Mouse (Mus musculus) liver, postnatal 0 days (tissue): ENCODE measurements around the gene Zbtb8os. TPM values are rescaled to one million over a fixed set of nuclear protein-coding genes. Genes with fewer than 3 reads are reported as not detected.

Experiments used
- ATAC-seq: fragments of 200-750 bp; cut with Nextera tagmentation; 2 replicates; pipeline ENCODE4 v1.8.0; 2017; ENCODE audit warnings: mild to moderate bottlenecking, moderate library complexity
- DNase-seq: peaks from one replicate; pipeline ENCODE4 v3.0.0-alpha.2; 2016
- H3K27ac ChIP-seq: fragments of 300-500 bp; sonication (generic); 2 replicates; pipeline ENCODE4 v1.5.1; 2014; ENCODE audit warnings: antibody characterized with exemption, moderate library complexity, mild to moderate bottlenecking, low read depth
- H3K27me3 ChIP-seq: fragments of 300-500 bp; sonication (generic); 2 replicates; pipeline ENCODE4 v1.6.1; 2014; ENCODE audit warnings: low read length, control low read depth, mixed read lengths; ENCODE audit not compliant: insufficient read depth
- H3K36me3 ChIP-seq: fragments of 300-500 bp; sonication (generic); replicated peaks from 2 replicates; pipeline ENCODE4 v1.6.1; 2014; ENCODE audit warnings: mild to moderate bottlenecking, control low read depth, low read length, moderate library complexity, mixed read lengths; ENCODE audit not compliant: insufficient read depth
- H3K4me1 ChIP-seq: fragments of 300-500 bp; sonication (generic); 2 replicates; pipeline ENCODE4 v1.6.1; 2014; ENCODE audit warnings: antibody characterized with exemption, mild to moderate bottlenecking, control low read depth; ENCODE audit not compliant: insufficient read depth
- H3K4me2 ChIP-seq: fragments of 300-500 bp; sonication (generic); 2 replicates; pipeline ENCODE4 v1.6.1; 2014; ENCODE audit warnings: low read depth, mild to moderate bottlenecking, low read length, moderate library complexity, mixed read lengths
- H3K4me3 ChIP-seq: fragments of 300-500 bp; sonication (generic); 2 replicates; pipeline ENCODE4 v1.5.1; 2014; ENCODE audit warnings: low read depth, low read length
- H3K9ac ChIP-seq: fragments of 300-500 bp; sonication (generic); replicated peaks from 2 replicates; pipeline ENCODE4 v1.6.1; 2014; ENCODE audit warnings: mild to moderate bottlenecking, moderate library complexity
- H3K9me3 ChIP-seq: fragments of 300-500 bp; sonication (generic); 2 replicates; pipeline ENCODE4 v1.6.1; 2016; ENCODE audit warnings: mild to moderate bottlenecking, control low read depth, low read length, mixed read lengths
- CTCF ChIP-seq: sonication (generic); IDR thresholded peaks from 2 replicates; pipeline ENCODE4 v1.5.1; 2016; ENCODE audit warnings: antibody characterized with exemption, low read depth
- EP300 ChIP-seq: IDR thresholded peaks from 2 replicates; pipeline ENCODE4 v1.6.1; 2016; ENCODE audit warnings: antibody characterized with exemption, low read depth, mild to moderate bottlenecking
- WGBS: fragments of 180-500 bp; shearing (Covaris S2); extraction: QIAGEN DNeasy Blood & Tissue Kit; methylation state at CpG from one replicate; pipeline ENCODE4 v1.1.7; 2014; ENCODE audit not compliant: insufficient replicate concordance; 5-methylcytosine and 5-hydroxymethylcytosine counted together
- polyA plus RNA-seq: library from polyadenylated mRNA; unstranded; fragments of >200 nt; fragmentation: Nextera tagmentation; extraction: Ambion mirVana; gene quantifications from 2 replicates; pipeline ENCODE4 v1.2.1, GENCODE M21; 2015

The Zbtb8os gene
- polyA plus RNA-seq, 1 experiment from 2014 or later: 32.2 TPM

DNA sequence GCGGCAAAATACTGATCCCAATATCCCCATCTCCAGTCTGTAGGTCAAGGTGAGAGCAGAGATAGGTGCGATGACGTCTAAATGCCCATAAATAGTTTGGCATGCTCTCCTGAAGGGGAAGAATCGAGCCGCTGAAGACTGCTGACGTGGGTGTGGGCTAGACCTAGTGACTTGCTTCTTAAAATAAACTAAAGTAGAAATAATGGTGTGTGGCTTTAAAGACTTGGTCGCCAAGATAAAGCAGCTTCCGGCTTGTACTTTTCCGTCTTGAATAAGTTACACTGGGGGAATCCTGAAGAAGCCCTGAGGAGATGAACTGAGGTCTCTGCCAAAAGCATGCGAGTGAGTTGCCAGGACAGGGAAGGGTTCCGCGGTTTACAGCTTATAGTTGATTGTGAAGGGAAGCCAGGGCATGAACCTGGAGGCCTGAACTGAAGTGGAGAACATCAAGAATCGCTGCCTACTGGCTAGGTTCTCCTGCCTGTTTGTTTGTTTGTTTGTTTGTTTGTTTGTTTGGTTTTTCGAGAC is 54.8 kb downstream of the Zbtb8os start:
- H3K4me3 ChIP-seq: no peak overlapping the region
- no peak overlapping the region for H3K9ac ChIP-seq
- H3K4me1 ChIP-seq: peaks cover 10% of the 10 kb centered on the region
- no peak overlapping the region for H3K27ac ChIP-seq
- H3K4me2 ChIP-seq: no peak overlapping the region
- H3K36me3 ChIP-seq: no peaks in the 10 kb centered on the region
- DNase-seq (no peak), ATAC-seq (no peak)
- no peak for TF ChIP-seq EP300
- TF ChIP-seq CTCF: no peak
- WGBS: 68% methylated on average over 14 of the region's 14 CpGs
- H3K27me3 ChIP-seq: no peaks in the 10 kb centered on the region
- H3K9me3 ChIP-seq: no peaks in the 10 kb centered on the region

DNA sequence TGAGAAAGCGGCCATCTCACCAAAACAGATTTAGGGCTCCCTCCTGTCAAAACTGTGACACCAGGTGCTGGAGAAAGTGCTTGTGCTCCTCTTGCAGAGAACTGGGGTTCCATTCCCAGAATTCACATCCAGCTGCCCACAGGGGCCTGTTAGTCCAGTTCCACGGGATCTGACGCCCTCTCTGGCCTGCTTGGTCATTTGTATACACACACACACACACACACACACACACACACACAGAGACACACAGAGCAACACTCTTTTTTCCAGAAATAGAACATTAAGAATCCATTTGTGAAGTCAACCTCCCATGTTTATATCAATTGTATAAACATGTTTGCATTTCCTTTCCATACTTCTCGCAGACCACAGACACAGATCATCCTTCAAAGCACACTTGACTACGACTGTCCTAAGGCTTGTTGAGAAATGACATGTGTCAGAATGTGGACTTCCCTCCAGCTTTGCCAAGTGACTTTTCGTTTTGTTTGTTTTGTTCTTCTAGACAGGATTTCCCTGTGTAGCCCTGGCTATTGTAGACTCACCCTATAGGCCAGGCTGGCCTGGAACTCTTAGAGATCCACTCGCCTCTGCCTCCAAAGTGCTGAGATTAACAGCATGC is 55.6 kb downstream of the Zbtb8os start:
- H3K4me2 ChIP-seq: no peak overlapping the region
- TF ChIP-seq EP300 (no peak), CTCF (no peak)
- peaks cover 5% of the 10 kb centered on the region; the same call in 1 of the 2 replicates for H3K4me1 ChIP-seq
- no peak overlapping the region for H3K9ac ChIP-seq
- no peaks in the 10 kb centered on the region for H3K36me3 ChIP-seq
- no peak overlapping the region for H3K27ac ChIP-seq
- DNase-seq (no peak), ATAC-seq (no peak)
- 67% methylated on average over 7 of the region's 7 CpGs for WGBS
- H3K4me3 ChIP-seq: no peak overlapping the region
- H3K9me3 ChIP-seq: no peaks in the 10 kb centered on the region
- no peaks in the 10 kb centered on the region for H3K27me3 ChIP-seq

DNA sequence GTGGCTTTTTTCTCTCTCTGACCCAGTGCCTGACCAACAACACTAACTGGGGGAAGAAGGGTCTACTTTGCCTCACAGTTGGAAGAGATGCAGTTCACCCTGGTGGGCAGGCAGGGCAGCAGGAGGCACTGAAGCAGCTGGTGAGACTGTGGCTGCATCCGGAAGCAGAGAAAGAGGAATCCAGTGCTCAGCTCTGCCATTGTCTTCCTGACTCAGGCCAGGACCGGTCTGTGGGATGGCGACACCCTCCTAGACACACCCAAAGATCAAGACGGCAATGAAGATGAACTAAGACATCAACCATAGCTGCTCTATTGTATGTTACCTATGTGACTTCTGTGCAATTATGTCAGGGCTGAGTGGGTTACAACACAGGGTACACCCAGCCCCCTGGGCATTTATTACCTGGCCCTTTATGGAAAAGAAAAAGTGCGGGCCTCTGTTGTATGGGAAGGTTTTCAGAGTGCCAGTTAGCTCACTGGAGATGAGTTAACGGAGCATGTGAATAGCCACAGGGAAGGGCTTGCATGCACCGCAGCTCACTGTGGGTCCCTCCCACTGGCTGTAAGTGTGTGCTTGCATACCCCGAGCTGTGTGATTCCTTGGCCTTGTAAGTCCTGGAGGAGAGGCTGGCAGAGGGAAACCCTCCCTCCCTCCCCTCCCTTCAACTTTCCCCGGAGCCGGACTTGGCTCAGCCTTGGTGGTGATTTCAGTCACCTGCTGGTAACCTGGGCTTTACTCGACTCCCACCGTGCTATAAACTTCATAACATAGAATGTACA is 58.8 kb downstream of the Zbtb8os start:
- H3K27ac ChIP-seq: no peak overlapping the region
- DNase-seq: no peak
- 56% methylated on average over 11 of the region's 12 CpGs for WGBS
- H3K9ac ChIP-seq: no peak overlapping the region
- no peaks in the 10 kb centered on the region for H3K4me1 ChIP-seq
- no peaks in the 10 kb centered on the region for H3K9me3 ChIP-seq
- no peak overlapping the region for H3K4me3 ChIP-seq
- ATAC-seq: no peak
- no peaks in the 10 kb centered on the region for H3K27me3 ChIP-seq
- H3K4me2 ChIP-seq: no peak overlapping the region
- no peaks in the 10 kb centered on the region for H3K36me3 ChIP-seq
- TF ChIP-seq CTCF (no peak), EP300 (no peak)

DNA sequence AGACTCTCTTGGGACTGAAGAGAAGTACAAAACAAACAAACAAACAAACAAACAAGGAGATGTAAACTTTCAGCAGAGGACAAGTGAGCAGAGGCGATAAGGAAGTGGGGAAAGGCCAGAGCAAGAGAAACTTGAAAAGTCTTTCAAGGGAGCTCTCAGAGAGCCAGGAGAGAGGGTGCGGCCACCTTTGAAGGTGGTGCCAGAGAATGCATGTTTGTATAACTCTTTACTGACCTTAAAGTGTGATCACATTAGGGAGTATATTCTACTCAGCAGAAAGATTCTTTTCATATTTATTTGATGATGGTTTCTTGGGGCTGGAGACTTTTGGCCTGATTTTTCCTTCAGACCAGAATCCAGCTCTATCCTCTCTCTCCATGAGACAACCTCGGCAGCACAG is 61.5 kb downstream of the Zbtb8os start:
- no peak for ATAC-seq

DNA sequence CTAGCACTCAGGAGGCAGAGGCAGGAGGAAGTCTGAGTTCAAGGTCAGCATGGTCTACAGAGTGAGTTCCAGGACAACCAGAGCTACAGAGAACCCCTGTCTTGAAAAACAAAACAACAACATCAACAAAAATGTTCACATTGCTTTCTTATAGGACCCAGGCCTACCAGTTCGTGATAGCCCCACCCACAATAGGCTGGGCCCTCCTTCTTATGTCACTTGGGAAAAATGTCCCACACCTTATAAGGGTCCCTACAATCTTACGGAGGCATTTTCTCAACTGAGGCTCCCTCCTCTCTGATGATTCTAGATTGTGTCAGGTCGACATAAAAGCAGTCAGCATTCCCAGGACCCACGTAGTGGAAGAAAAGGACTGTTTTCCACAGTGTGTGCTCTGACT is 64.3 kb downstream of the Zbtb8os start:
- Histone ChIP-seq H3K4me2 (no peak overlapping the region), H3K4me3 (no peak overlapping the region), H3K9me3 (no peaks in the 10 kb centered on the region), H3K27ac (no peak overlapping the region), H3K9ac (no peak overlapping the region), H3K27me3 (no peaks in the 10 kb centered on the region), H3K4me1 (no peaks in the 10 kb centered on the region), H3K36me3 (no peaks in the 10 kb centered on the region)
- 79% methylated on average over 4 of the region's 4 CpGs for WGBS
- ATAC-seq (no peak), DNase-seq (no peak)
- TF ChIP-seq EP300: no peak
- TF ChIP-seq CTCF: no peak

More for the DNA sequence above, 61.5 kb downstream of the Zbtb8os start:
- H3K9ac ChIP-seq: no peak overlapping the region
- WGBS: 82% methylated on average over 3 of the region's 3 CpGs
- TF ChIP-seq EP300: no peak
- TF ChIP-seq CTCF: no peak
- no peak overlapping the region for H3K4me2 ChIP-seq
- no peaks in the 10 kb centered on the region for H3K4me1 ChIP-seq
- H3K27me3 ChIP-seq: no peaks in the 10 kb centered on the region
- H3K36me3 ChIP-seq: no peaks in the 10 kb centered on the region
- H3K4me3 ChIP-seq: no peak overlapping the region
- H3K9me3 ChIP-seq: no peaks in the 10 kb centered on the region
- no peak overlapping the region for H3K27ac ChIP-seq
- no peak for DNase-seq

Other genes starting within 250 kb of the Zbtb8os start
- gene Tmem54, start 230.1 kb upstream of the Zbtb8os start, polyA plus RNA-seq: 0.26 TPM in 1 of 2 replicates, not detected in the other
- 0.18 and 0.40 TPM in 2 replicates for gene Hpca, start 213.7 kb upstream of the Zbtb8os start, polyA plus RNA-seq
- gene Fndc5, start 198.7 kb upstream of the Zbtb8os start, polyA plus RNA-seq: 0.32 and 0.52 TPM in 2 replicates
- gene S100pbp, start 146.0 kb upstream of the Zbtb8os start, polyA plus RNA-seq: 3.5 and 3.6 TPM in 2 replicates
- 23.0 and 25.7 TPM in 2 replicates for gene Yars, start 145.9 kb upstream of the Zbtb8os start, polyA plus RNA-seq
- 1.4 and 1.8 TPM in 2 replicates for gene C77080, start 74.3 kb upstream of the Zbtb8os start, polyA plus RNA-seq
- 0.15 TPM in 1 of 2 replicates, not detected in the other for gene Sync, start 48.1 kb upstream of the Zbtb8os start, polyA plus RNA-seq
- gene Rbbp4, start 325 bp upstream of the Zbtb8os start, polyA plus RNA-seq: 163 and 167 TPM in 2 replicates
- 1.9 and 2.3 TPM in 2 replicates for gene Zbtb8a, start 42.4 kb downstream of the Zbtb8os start, polyA plus RNA-seq
- gene Zbtb8b, start 105.2 kb downstream of the Zbtb8os start, polyA plus RNA-seq: 0.40 and 0.55 TPM in 2 replicates
- gene Bsdc1, start 125.9 kb downstream of the Zbtb8os start, polyA plus RNA-seq: 37.4 and 40.7 TPM in 2 replicates
- 0.11 and 0.14 TPM in 2 replicates for gene Tssk3, start 155.3 kb downstream of the Zbtb8os start, polyA plus RNA-seq
- 0.41 and 0.88 TPM in 2 replicates for gene Fam229a, start 155.5 kb downstream of the Zbtb8os start, polyA plus RNA-seq
- 42.7 and 46.9 TPM in 2 replicates for gene Marcksl1, start 177.9 kb downstream of the Zbtb8os start, polyA plus RNA-seq
- 54.9 and 59.0 TPM in 2 replicates for gene Hdac1, start 207.0 kb downstream of the Zbtb8os start, polyA plus RNA-seq
- 3.3 and 3.4 TPM in 2 replicates for gene Lck, start 237.9 kb downstream of the Zbtb8os start, polyA plus RNA-seq
- 13.1 and 15.0 TPM in 2 replicates for gene Fam167b, start 242.9 kb downstream of the Zbtb8os start, polyA plus RNA-seq